Mouse (Mus musculus): Measurements from ENCODE around the gene Mrpl3. TPM values are rescaled to one million over a fixed set of nuclear protein-coding genes. Genes with fewer than 3 reads are reported as not detected.

The Mrpl3 gene
- 100 to 1,000 TPM; 176 to 187 TPM for total RNA-seq (2021)

DNA sequence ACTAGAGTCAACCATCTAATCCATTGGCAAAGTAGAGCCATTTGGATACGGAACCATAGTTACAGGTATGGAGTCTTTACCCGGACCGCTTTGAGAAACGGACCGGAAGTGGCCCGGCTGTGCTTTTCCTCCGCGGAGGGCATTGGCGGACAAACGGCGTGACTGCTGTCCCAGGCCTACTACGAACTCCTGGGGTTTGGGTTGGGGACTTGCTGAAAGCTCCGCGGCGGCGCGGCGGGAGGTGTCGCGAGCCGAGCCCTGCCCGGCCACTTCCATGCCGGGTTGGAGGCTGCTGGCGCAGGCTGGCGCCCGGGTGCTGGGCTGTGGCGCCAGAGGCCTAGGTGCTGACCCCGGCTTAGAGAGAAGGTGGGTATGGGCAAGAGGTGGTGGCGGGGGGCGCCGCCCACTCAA lies at the start of gene Mrpl3:
Gene Mrpl3 (plus strand): TSS at position 93 of the 411 bp plus-strand sequence.
- intact Hi-C loops (cut with DNase I): loop anchor here (2.0 kb wide), 1 partner anchor 78 kb away; the partner anchor contains the start of gene Nudt16
- peak; percentile 90 for DNase-seq

- intact Hi-C loops (cut with DNase I): no loop called here
- no peak for DNase-seq
These were observed 42.3 kb upstream of the Mrpl3 start for GRCm38 (mm10) chr9:105010721-105011120.

- intact Hi-C loops (cut with DNase I): no loop called here
- no peak for DNase-seq
These were observed 34.9 kb upstream of the Mrpl3 start for GRCm38 (mm10) chr9:105018186-105018585.

DNA sequence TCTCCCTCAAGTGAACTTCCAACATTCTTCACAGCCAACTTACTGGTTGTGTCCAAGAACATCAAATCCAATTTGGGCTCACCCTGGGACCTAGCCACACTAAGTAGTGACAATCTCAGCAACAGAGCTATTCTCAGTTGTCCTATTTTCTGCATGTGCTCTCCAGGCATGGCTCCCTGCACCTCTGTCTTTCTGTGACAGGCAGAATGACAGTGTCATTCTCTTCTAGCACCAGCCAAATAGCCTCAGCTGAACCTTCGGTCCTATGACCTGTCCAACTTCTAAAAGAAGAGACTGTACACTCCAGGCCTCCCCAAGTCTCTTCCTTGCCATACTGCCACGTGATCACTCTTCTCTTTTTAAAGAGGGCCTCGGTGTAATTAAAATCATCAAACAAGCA lies 24.7 kb upstream of the Mrpl3 start:
- intact Hi-C loops (cut with DNase I): no loop called here
- DNase-seq: no peak

DNA sequence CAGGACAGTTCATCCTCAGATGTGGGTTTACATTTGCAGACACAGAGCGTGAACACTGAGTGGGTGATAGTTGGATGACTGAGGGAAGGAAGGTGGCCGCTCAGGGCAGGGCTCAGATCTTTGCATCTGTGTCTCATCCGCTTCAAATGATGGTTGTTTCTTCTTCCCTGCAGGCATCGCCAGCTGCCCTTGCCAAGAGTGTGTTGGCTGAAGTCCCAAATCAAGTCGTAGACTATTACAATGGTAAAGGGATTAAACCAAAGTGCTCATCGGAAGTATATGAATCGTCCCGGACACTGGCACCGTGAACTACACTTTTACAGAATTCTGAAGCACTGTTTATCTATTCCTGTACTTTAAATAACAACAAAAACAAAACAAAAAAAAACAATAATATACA lies 20.5 kb upstream of the Mrpl3 start:
- intact Hi-C loops (cut with DNase I): no loop called here

GRCm38 (mm10) chr9:105033641-105034040 lies 19.4 kb upstream of the Mrpl3 start:
- no peak for DNase-seq
- intact Hi-C loops (cut with DNase I): no loop called here

More for the DNA sequence above, 20.5 kb upstream of the Mrpl3 start:
- DNase-seq: no peak

- intact Hi-C loops (cut with DNase I): no loop called here
- no peak for DNase-seq
These were observed 15.2 kb upstream of the Mrpl3 start for GRCm38 (mm10) chr9:105037847-105038246.

DNA sequence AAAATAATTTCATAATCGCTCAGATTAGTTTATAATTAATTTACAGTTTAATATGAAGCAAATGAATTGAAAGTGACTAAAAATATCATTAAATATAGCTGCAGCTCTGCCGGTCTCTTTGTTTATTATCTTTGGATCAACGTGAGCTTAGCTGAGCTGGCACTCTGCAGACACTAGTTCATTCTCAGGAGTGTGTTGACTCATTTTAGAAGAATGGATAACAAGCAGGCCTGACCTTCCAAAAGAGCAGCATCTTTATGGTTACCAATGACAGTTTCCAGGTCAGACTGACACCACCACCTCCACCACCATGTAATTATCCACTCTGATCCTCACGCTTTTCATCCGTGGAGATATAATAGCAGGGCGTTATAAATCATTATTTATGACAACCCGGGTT lies 7.0 kb upstream of the Mrpl3 start:
- no peak for DNase-seq
- intact Hi-C loops (cut with DNase I): no loop called here

DNA sequence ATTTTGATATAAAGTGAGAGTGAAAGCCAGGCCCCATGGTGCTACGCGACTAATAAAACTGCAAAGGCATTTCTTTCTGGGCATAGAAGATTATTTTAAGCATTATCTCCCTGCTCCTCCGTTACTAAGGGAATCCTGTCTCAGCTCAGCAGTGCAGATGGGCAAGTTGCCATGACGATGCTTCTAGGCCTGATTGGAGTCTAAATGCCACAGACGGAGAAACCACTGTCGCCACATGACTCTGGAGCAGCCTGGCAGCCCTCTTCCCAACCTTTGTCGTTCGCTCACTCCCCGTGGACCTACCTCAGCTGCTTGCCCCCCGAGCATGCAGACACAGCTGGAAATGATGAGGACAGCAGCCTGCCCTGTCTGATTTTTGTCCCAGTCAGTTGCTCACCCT lies 4.7 kb upstream of the Mrpl3 start:
- intact Hi-C loops (cut with DNase I): no loop called here
- DNase-seq: no peak

GRCm38 (mm10) chr9:105049636-105050035 lies 3.4 kb upstream of the Mrpl3 start:
- DNase-seq: no peak
- intact Hi-C loops (cut with DNase I): no loop called here

DNA sequence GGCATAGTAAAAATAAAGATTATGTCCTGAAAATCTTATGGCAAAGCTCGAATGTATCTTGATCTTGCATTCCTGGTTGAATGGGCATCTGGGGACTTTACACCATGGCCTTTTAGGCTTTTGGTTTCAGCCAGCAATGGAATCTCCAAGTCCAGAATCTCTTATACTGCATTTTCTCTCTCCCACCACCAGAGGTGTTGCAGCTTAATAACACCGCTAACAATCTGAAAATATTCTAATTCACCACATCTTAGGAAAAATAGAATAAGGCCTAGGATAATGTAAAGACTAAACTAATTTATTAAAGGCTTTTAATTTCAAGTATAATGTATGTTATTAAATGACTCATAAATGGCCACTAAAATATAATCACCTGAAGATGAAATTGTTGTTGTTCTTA lies 2.8 kb upstream of the Mrpl3 start:
- intact Hi-C loops (cut with DNase I): no loop called here

DNA sequence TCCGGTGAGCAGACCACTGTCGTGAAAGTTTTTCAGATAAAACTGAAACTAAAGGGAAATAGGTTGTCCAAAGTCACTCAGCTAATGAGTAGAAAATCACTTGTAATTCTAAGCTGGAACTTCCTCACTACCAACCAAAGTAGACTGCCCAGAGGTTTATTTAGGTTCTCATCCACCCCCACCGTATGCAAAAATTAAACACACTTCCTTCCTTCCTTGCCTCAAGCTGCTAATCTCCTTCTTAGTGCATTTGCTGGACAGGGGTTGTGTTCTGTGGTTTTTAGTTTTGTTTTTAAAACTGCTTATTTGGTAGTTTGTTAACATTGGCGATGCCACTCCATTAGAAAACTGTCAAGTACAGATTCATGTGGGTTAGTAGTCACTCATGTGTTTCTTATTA lies 773 bp downstream of the Mrpl3 start:
- intact Hi-C loops (cut with DNase I): loop anchor here (2.0 kb wide), 1 partner anchor 77 kb away; the partner anchor contains the start of gene Nudt16
- no peak for DNase-seq

More for the DNA sequence above, 2.8 kb upstream of the Mrpl3 start:
- DNase-seq: no peak

DNA sequence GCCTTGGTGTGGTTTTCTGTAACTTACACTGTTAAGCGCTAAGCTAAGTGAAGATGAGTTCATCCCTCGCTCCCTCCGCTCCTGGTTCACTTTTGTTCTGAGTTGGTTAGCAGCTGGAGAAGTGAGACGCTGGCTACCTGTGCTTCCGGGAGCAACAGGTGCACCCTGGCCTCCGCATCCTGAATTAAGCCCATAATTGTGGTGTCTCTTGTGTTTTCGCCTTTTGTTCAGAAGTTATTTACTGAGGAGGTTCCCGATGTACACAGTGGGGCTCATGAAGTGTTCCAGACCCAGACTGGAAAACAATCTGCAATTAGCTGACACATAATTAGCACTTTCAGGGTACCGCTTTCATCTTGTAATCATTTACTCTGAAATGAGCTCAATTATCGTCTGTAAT lies 16.1 kb downstream of the Mrpl3 start:
- intact Hi-C loops (cut with DNase I): no loop called here
- no peak for DNase-seq

DNA sequence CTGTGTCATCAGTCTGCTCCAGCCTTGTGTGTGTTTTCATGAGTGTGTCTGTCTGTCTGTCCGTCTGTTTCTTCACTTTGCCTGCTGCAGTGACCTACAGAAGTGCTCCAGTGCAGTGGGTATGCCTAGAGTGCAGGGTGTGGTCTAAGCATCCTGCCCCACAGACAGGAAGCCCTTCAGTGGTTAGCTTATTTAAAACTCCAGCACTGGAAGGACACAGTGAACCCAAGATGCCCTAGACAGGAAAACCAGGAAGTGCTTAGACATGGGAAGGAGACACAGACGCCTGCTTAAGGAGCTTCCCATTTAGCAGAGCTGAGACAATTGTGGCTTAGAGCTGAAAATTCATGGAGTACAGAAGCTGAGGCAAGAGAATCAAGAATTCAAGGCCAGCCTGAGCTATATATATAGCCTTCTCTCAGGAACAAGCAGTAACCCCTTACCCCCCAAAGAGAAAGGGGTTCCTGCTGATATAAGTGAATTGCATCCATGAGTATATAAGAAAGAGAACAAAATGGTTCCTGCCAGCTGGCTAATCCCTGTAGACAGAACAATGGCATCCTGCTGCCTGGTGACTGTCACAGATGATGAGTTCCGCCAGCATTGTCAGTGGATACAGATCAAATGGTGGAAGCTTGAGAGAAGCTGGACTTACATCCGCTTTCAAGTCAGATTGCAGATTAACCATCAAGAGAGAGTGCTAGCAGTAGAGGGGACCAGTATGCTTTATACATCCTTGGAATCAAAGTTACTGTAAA lies 20.1 kb downstream of the Mrpl3 start:
- intact Hi-C loops (cut with DNase I): no loop called here
- DNase-seq: no peak

- intact Hi-C loops (cut with DNase I): no loop called here
- DNase-seq: no peak
These were observed 21.8 kb downstream of the Mrpl3 start for GRCm38 (mm10) chr9:105074851-105075250.

- intact Hi-C loops (cut with DNase I): no loop called here
These were observed 23.9 kb downstream of the Mrpl3 start for GRCm38 (mm10) chr9:105076756-105077424.

DNA sequence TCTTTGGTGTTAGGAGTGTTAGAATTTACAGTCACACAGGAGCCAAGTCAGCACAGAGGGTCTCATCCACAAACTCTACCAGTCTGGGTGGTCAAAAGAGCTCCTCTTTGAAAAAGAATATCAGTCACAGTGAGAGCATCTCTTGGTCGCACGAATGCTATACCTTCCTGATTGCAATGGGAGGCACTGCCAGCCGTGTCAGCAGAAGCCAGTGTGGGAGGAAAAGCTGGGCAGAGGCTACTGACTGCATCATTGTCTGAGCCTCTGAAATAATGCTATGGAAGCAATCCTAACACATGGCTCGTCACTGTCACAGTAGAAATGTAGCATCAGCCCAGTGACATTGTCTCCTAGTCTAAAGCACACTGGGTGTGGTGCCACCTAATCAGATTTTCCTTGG lies 25.4 kb downstream of the Mrpl3 start:
- intact Hi-C loops (cut with DNase I): no loop called here
- DNase-seq: no peak

More at GRCm38 (mm10) chr9:105076756-105077424, 23.9 kb downstream of the Mrpl3 start:
- DNase-seq: no peak

DNA sequence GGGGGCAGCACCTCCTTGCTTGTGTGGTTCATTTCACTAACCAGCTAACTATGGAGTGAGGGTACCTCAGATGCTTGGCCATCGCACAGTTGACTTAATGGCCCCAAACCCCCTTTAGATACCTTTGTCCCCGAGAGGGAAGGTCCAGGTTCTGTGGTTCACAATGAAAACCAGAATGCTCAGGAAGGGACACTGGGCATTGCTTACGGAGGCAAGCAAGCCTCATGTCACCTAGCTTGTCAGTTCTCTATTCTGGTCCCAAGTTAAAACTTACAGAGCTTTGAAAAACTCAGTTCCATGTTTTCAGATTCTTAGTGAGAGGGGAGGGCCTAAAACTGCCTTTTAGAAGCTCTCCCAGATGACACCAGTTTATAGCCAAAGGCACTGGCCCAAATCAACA lies 27.2 kb downstream of the Mrpl3 start:
- intact Hi-C loops (cut with DNase I): no loop called here
- DNase-seq: no peak

- no peak for DNase-seq
- intact Hi-C loops (cut with DNase I): no loop called here
These were observed 48.0 kb downstream of the Mrpl3 start for GRCm38 (mm10) chr9:105100807-105101570.

- intact Hi-C loops (cut with DNase I): no loop called here
- no peak for DNase-seq
These were observed 48.9 kb downstream of the Mrpl3 start for GRCm38 (mm10) chr9:105101911-105102310.

- intact Hi-C loops (cut with DNase I): no loop called here
These were observed 50.9 kb downstream of the Mrpl3 start for GRCm38 (mm10) chr9:105103893-105104292.

More at GRCm38 (mm10) chr9:105103893-105104292, 50.9 kb downstream of the Mrpl3 start:
- no peak for DNase-seq

Measured in heart, postnatal 36 days (tissue).